Mouse (Mus musculus) embryonic facial prominence, embryonic 10.5 days (tissue): ENCODE results near the gene Abr. TPM values are rescaled to one million over a fixed set of nuclear protein-coding genes. Genes with fewer than 3 reads are reported as not detected.

Experiments used
- DNase-seq: peaks from one replicate; pipeline ENCODE4 v3.0.0-alpha.2; 2017; ENCODE audit warnings: low spot score
- H3K27ac ChIP-seq: fragments of 300-500 bp; sonication (generic); replicated peaks from 2 replicates; pipeline ENCODE4 v1.5.1; 2016; ENCODE audit warnings: mild to moderate bottlenecking
- H3K27me3 ChIP-seq: fragments of 300-500 bp; sonication (generic); replicated peaks from 2 replicates; pipeline ENCODE4 v1.6.1; 2016; ENCODE audit warnings: low read depth, mild to moderate bottlenecking; ENCODE audit not compliant: poor library complexity, severe bottlenecking
- H3K36me3 ChIP-seq: fragments of 300-500 bp; sonication (generic); replicated peaks from 2 replicates; pipeline ENCODE4 v1.6.1; 2016; ENCODE audit warnings: mild to moderate bottlenecking, moderate library complexity
- H3K4me1 ChIP-seq: fragments of 300-500 bp; sonication (generic); 2 replicates; pipeline ENCODE4 v1.6.1; 2016
- H3K4me3 ChIP-seq: fragments of 300-500 bp; sonication (generic); 2 replicates; pipeline ENCODE4 v1.5.1; 2016; ENCODE audit warnings: mild to moderate bottlenecking, moderate library complexity
- H3K9me3 ChIP-seq: fragments of 300-500 bp; sonication (generic); 2 replicates; pipeline ENCODE4 v1.6.1; 2016; ENCODE audit warnings: mild to moderate bottlenecking
- WGBS: fragments of 180-500 bp; shearing (Covaris S2); methylation state at CpG from one replicate; pipeline ENCODE4 v1.1.7; 2016; 5-methylcytosine and 5-hydroxymethylcytosine counted together
- polyA plus RNA-seq: library from polyadenylated mRNA; unstranded; fragments of >200 nt; fragmentation: Nextera tagmentation; extraction: Ambion mirVana; gene quantifications from 2 replicates; pipeline ENCODE4 v1.2.1, GENCODE M21; 2016

Gene Abr
- polyA plus RNA-seq, 1 experiment from 2014 or later: 34.6 TPM

- peaks cover 18% of the 10 kb centered on the region for H3K36me3 ChIP-seq
- H3K9me3 ChIP-seq: no peaks in the 10 kb centered on the region
- H3K4me3 ChIP-seq: no peak overlapping the region
- peaks cover 61% of the 10 kb centered on the region for H3K4me1 ChIP-seq
- DNase-seq: no peak
- 37% methylated on average over 5 of the region's 5 CpGs for WGBS
- no peaks in the 10 kb centered on the region for H3K27me3 ChIP-seq
- peak overlapping the region; percentile 57 for H3K27ac ChIP-seq
Measured at GRCm38 (mm10) chr11:76472617-76473016, 149.5 kb downstream of the Abr start.

GRCm38 (mm10) chr11:76469311-76469998 lies 152.7 kb downstream of the Abr start:
- Histone ChIP-seq H3K4me3 (no peak overlapping the region), H3K4me1 (peaks cover 74% of the 10 kb centered on the region), H3K9me3 (no peaks in the 10 kb centered on the region), H3K27ac (peak overlapping the region; percentile 53), H3K27me3 (peaks cover 8% of the 10 kb centered on the region; the same call in 1 of the 2 replicates), H3K36me3 (peaks cover 6% of the 10 kb centered on the region)
- 57% methylated on average over 11 of the region's 11 CpGs for WGBS
- DNase-seq: peak; percentile 42

- H3K4me1 ChIP-seq: peaks cover 84% of the 10 kb centered on the region
- H3K27me3 ChIP-seq: peaks cover 8% of the 10 kb centered on the region; the same call in 1 of the 2 replicates
- H3K4me3 ChIP-seq: peak overlapping the region; percentile 36
- peak overlapping the region; percentile 77 for H3K27ac ChIP-seq
- 8% methylated on average over 6 of the region's 6 CpGs for WGBS
- DNase-seq: peak; percentile 65
- H3K9me3 ChIP-seq: no peaks in the 10 kb centered on the region
- H3K36me3 ChIP-seq: peaks cover 18% of the 10 kb centered on the region
Measured at GRCm38 (mm10) chr11:76468347-76468746, 153.8 kb downstream of the Abr start.

- Histone ChIP-seq H3K9me3 (no peaks in the 10 kb centered on the region), H3K27ac (peak overlapping the region; percentile 77), H3K4me1 (peaks cover 76% of the 10 kb centered on the region), H3K36me3 (peaks cover 26% of the 10 kb centered on the region), H3K27me3 (peaks cover 8% of the 10 kb centered on the region; the same call in 1 of the 2 replicates), H3K4me3 (peak overlapping the region; percentile 36; the same call in 1 of the 2 replicates)
- WGBS: 14% methylated on average over 8 of the region's 8 CpGs
- DNase-seq: peak; percentile 43
Measured at GRCm38 (mm10) chr11:76467487-76468005, 154.6 kb downstream of the Abr start.

- H3K36me3 ChIP-seq: peaks cover 30% of the 10 kb centered on the region
- peak overlapping the region; percentile 36; the same call in 1 of the 2 replicates for H3K4me3 ChIP-seq
- peaks cover 8% of the 10 kb centered on the region; the same call in 1 of the 2 replicates for H3K27me3 ChIP-seq
- no peaks in the 10 kb centered on the region for H3K9me3 ChIP-seq
- 25% methylated on average over 10 of the region's 10 CpGs for WGBS
- DNase-seq: peak; percentile 39
- H3K4me1 ChIP-seq: peaks cover 71% of the 10 kb centered on the region
- peak overlapping the region; percentile 77 for H3K27ac ChIP-seq
Measured at GRCm38 (mm10) chr11:76467073-76467472, 155.0 kb downstream of the Abr start.

GRCm38 (mm10) chr11:76465879-76466278 lies 156.2 kb downstream of the Abr start:
- peaks cover 37% of the 10 kb centered on the region for H3K36me3 ChIP-seq
- no peaks in the 10 kb centered on the region for H3K9me3 ChIP-seq
- H3K4me1 ChIP-seq: peaks cover 65% of the 10 kb centered on the region
- peaks cover 8% of the 10 kb centered on the region; the same call in 1 of the 2 replicates for H3K27me3 ChIP-seq
- WGBS: 56% methylated on average over 4 of the region's 4 CpGs
- no peak overlapping the region for H3K27ac ChIP-seq
- DNase-seq: no peak
- no peak overlapping the region for H3K4me3 ChIP-seq

GRCm38 (mm10) chr11:76461696-76462095 lies 160.4 kb downstream of the Abr start:
- Histone ChIP-seq H3K9me3 (no peaks in the 10 kb centered on the region), H3K4me1 (peaks cover 35% of the 10 kb centered on the region), H3K27me3 (0 out of 2 replicates have a peak, but pooled peaks cover under 1% of the 10 kb centered on the region), H3K27ac (no peak overlapping the region), H3K36me3 (peaks cover 60% of the 10 kb centered on the region), H3K4me3 (no peak overlapping the region)
- WGBS: 91% methylated on average over 5 of the region's 5 CpGs
- no peak for DNase-seq

- H3K36me3 ChIP-seq: peaks cover 60% of the 10 kb centered on the region
- H3K4me3 ChIP-seq: no peak overlapping the region
- 83% methylated on average over 6 of the region's 6 CpGs for WGBS
- H3K9me3 ChIP-seq: no peaks in the 10 kb centered on the region
- H3K27me3 ChIP-seq: no peaks in the 10 kb centered on the region
- H3K27ac ChIP-seq: no peak overlapping the region
- peaks cover 34% of the 10 kb centered on the region for H3K4me1 ChIP-seq
- no peak for DNase-seq
Measured at GRCm38 (mm10) chr11:76461201-76461600, 160.9 kb downstream of the Abr start.

- Histone ChIP-seq H3K27ac (no peak overlapping the region), H3K4me1 (peaks cover 24% of the 10 kb centered on the region), H3K4me3 (no peak overlapping the region), H3K36me3 (peaks cover 73% of the 10 kb centered on the region), H3K9me3 (no peaks in the 10 kb centered on the region), H3K27me3 (no peaks in the 10 kb centered on the region)
- no peak for DNase-seq
- WGBS: 65% methylated on average over 3 of the region's 3 CpGs
Measured at GRCm38 (mm10) chr11:76459489-76459888, 162.6 kb downstream of the Abr start.

- peaks cover 73% of the 10 kb centered on the region for H3K36me3 ChIP-seq
- H3K9me3 ChIP-seq: no peaks in the 10 kb centered on the region
- WGBS: 80% methylated on average over 9 of the region's 9 CpGs
- no peak overlapping the region for H3K4me3 ChIP-seq
- no peak overlapping the region for H3K27ac ChIP-seq
- no peaks in the 10 kb centered on the region for H3K27me3 ChIP-seq
- peaks cover 16% of the 10 kb centered on the region for H3K4me1 ChIP-seq
- no peak for DNase-seq
Measured at GRCm38 (mm10) chr11:76458730-76459129, 163.4 kb downstream of the Abr start.

GRCm38 (mm10) chr11:76456897-76457296 lies 165.2 kb downstream of the Abr start:
- H3K9me3 ChIP-seq: no peaks in the 10 kb centered on the region
- H3K4me3 ChIP-seq: no peak overlapping the region
- H3K27ac ChIP-seq: no peak overlapping the region
- H3K4me1 ChIP-seq: peaks cover 12% of the 10 kb centered on the region
- peaks cover 68% of the 10 kb centered on the region for H3K36me3 ChIP-seq
- no peak for DNase-seq
- no peaks in the 10 kb centered on the region for H3K27me3 ChIP-seq
- WGBS: 81% methylated on average over 10 of the region's 10 CpGs

- WGBS: 19% methylated on average over 6 of the region's 6 CpGs
- H3K36me3 ChIP-seq: peaks cover 68% of the 10 kb centered on the region
Measured at GRCm38 (mm10) chr11:76456233-76456632, 165.9 kb downstream of the Abr start.

GRCm38 (mm10) chr11:76454492-76454891 lies 167.6 kb downstream of the Abr start:
- 59% methylated on average over 5 of the region's 5 CpGs for WGBS

More at GRCm38 (mm10) chr11:76456233-76456632, 165.9 kb downstream of the Abr start:
- Histone ChIP-seq H3K27me3 (no peaks in the 10 kb centered on the region), H3K4me1 (peaks cover 12% of the 10 kb centered on the region), H3K4me3 (no peak overlapping the region), H3K9me3 (no peaks in the 10 kb centered on the region), H3K27ac (no peak overlapping the region)
- peak; percentile 88 for DNase-seq

More at GRCm38 (mm10) chr11:76454492-76454891, 167.6 kb downstream of the Abr start:
- H3K27me3 ChIP-seq: no peaks in the 10 kb centered on the region
- no peak overlapping the region for H3K4me3 ChIP-seq
- H3K4me1 ChIP-seq: peaks cover 24% of the 10 kb centered on the region
- peaks cover 58% of the 10 kb centered on the region for H3K36me3 ChIP-seq
- peak; percentile 83 for DNase-seq
- H3K27ac ChIP-seq: no peak overlapping the region
- no peaks in the 10 kb centered on the region for H3K9me3 ChIP-seq
